Mouse (Mus musculus) cortical plate, adult 2 months (tissue): ENCODE measurements around the gene Nhlrc4.

ENCODE experiments used
- CTCF ChIP-seq: fragments of 200-500 bp; IDR thresholded peaks from 2 replicates; pipeline ENCODE4 v1.5.1; 2011; ENCODE audit warnings: mild to moderate bottlenecking, control low read depth, low read length; ENCODE audit not compliant: insufficient read depth; ENCODE audit errors: extremely low read depth
- POLR2A ChIP-seq: fragments of 200-500 bp; IDR thresholded peaks from 2 replicates; pipeline ENCODE4 v1.6.1; 2011; ENCODE audit warnings: mild to moderate bottlenecking, low read length, control low read depth; ENCODE audit not compliant: insufficient read depth; ENCODE audit errors: extremely low read depth

DNA sequence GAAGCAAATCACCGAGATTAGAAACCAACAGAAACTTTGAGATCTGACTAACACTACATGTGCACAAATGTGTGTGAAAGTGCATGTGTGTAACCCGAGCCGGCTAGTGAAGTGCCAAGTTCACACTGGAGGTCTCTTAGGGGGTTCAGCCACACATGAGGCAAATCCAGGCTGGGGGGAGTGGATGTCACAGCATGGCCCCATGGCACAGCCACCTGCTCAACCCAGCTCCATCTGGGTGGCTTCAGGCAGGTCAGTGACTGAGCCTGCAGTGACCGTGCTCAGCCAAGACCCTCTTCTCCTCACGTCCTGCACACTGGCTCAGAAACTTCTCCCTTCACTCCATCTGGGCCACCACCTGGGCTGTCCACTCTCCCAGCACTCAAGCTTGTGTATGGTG lies 5.2 kb upstream of the Nhlrc4 start:
- TF ChIP-seq CTCF (no peak), POLR2A (no peak)
